Mouse (Mus musculus): ENCODE measurements at regions not wholly inside any gene's neighbourhood (a gene's known extent, or its start where the extent isn't known, plus 50 kb on each side); places are given as distances from the start of the nearest gene placed in this dataset.

DNA sequence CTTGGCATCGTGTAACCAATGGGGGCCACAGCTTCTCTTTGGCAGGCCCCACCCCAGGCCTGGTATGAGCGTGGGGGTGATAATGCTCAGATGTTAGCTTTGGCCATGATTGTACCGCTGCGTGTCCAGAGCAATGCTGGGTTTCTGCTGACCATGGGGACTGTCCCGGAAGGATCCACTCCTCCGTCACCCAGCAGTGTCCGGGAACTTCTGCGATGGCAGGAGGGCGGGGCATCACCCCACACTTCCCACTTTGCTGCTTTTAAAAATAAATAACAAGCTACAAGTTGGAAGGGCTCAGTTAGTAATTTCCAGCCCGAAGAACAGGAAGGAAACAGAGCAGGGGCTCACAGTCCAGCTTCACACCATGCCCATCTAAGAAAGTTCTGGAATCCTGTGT lies 116.7 kb upstream of the Ptpn1 start:
- TF ChIP-seq CTCF (IDR thresholded peaks at IDR 0.05; ENCODE audit: borderline replicate concordance, insufficient read depth, low read length) (no peak), POLR2A (IDR thresholded peaks at IDR 0.05; ENCODE audit: low read depth, low read length) (no peak)
